Mouse (Mus musculus) embryonic facial prominence, embryonic 14.5 days (tissue): ENCODE results near the gene AL607142.1. TPM values are rescaled to one million over a fixed set of nuclear protein-coding genes. Genes with fewer than 3 reads are reported as not detected.

ENCODE experiments used
- ATAC-seq: fragments of 200-750 bp; cut with Nextera tagmentation; 2 replicates; pipeline ENCODE4 v1.8.0; 2017; ENCODE audit warnings: low read depth, moderate number of reproducible peaks, moderate TSS enrichment
- DNase-seq: peaks from one replicate; pipeline ENCODE4 v3.0.0-alpha.2; 2015; ENCODE audit warnings: low spot score
- H3K27ac ChIP-seq: fragments of 300-500 bp; sonication (generic); replicated peaks from 2 replicates; pipeline ENCODE4 v1.5.1; 2014; ENCODE audit warnings: low read depth, mild to moderate bottlenecking, low read length, moderate library complexity
- H3K27me3 ChIP-seq: fragments of 300-500 bp; sonication (generic); replicated peaks from 2 replicates; pipeline ENCODE4 v1.6.1; 2014; ENCODE audit warnings: low read length; ENCODE audit not compliant: control insufficient read depth, insufficient read depth
- H3K36me3 ChIP-seq: fragments of 300-500 bp; sonication (generic); 2 replicates; pipeline ENCODE4 v1.6.1; 2014; ENCODE audit warnings: low read length, mixed read lengths; ENCODE audit not compliant: control insufficient read depth, insufficient read depth
- H3K4me1 ChIP-seq: fragments of 300-500 bp; sonication (generic); 2 replicates; pipeline ENCODE4 v1.6.1; 2014; ENCODE audit warnings: antibody characterized with exemption, low read length; ENCODE audit not compliant: control insufficient read depth, insufficient read depth
- H3K4me2 ChIP-seq: fragments of 300-500 bp; sonication (generic); 2 replicates; pipeline ENCODE4 v1.6.1; 2014; ENCODE audit warnings: low read depth, mild to moderate bottlenecking, low read length, moderate library complexity, mixed read lengths
- H3K4me3 ChIP-seq: fragments of 300-500 bp; sonication (generic); 2 replicates; pipeline ENCODE4 v1.5.1; 2014; ENCODE audit warnings: low read depth, mild to moderate bottlenecking, low read length
- H3K9ac ChIP-seq: fragments of 300-500 bp; sonication (generic); 2 replicates; pipeline ENCODE4 v1.6.1; 2014; ENCODE audit warnings: low read depth, mild to moderate bottlenecking, low read length, moderate library complexity, mixed read lengths
- H3K9me3 ChIP-seq: fragments of 300-500 bp; sonication (generic); 2 replicates; pipeline ENCODE4 v1.6.1; 2016; ENCODE audit warnings: low read length; ENCODE audit not compliant: control insufficient read depth
- WGBS: fragments of 180-500 bp; shearing (Covaris S2); extraction: QIAGEN DNeasy Blood & Tissue Kit; methylation state at CpG from one replicate; pipeline ENCODE4 v1.1.7; 2014; 5-methylcytosine and 5-hydroxymethylcytosine counted together
- polyA plus RNA-seq: library from polyadenylated mRNA; unstranded; fragments of >200 nt; fragmentation: Nextera tagmentation; extraction: Ambion mirVana; gene quantifications from 2 replicates; pipeline ENCODE4 v1.2.1, GENCODE M21; 2014

The AL607142.1 gene
- polyA plus RNA-seq, 1 experiment from 2014 or later = not detected

- ATAC-seq (peak; percentile 53; the same call in 1 of the 2 replicates), DNase-seq (no peak)
- Histone ChIP-seq H3K36me3 (no peaks in the 10 kb centered on the region), H3K4me3 (no peak overlapping the region), H3K9ac (no peak overlapping the region), H3K27ac (no peak overlapping the region), H3K9me3 (no peaks in the 10 kb centered on the region), H3K27me3 (no peaks in the 10 kb centered on the region), H3K4me2 (no peak overlapping the region), H3K4me1 (peaks cover under 1% of the 10 kb centered on the region; the same call in 1 of the 2 replicates)
- 85% methylated on average over 9 of the region's 9 CpGs for WGBS
Measured at GRCm38 (mm10) chr4:120142905-120143304, 78.1 kb downstream of the AL607142.1 start.

Other genes starting within 250 kb of the AL607142.1 start
- gene Edn2, start 96.2 kb downstream of the AL607142.1 start, polyA plus RNA-seq = 3.0 and 4.0 TPM in 2 replicates
- 0.47 and 0.72 TPM in 2 replicates for gene Foxo6, start 222.4 kb downstream of the AL607142.1 start, polyA plus RNA-seq